Mouse (Mus musculus) lung, postnatal 10 days (tissue): ENCODE measurements around the gene Rsu1.

ENCODE experiments used
- DNase-seq: peaks from one replicate; pipeline ENCODE4 v3.0.0; 2021

Gene Rsu1

GRCm38 (mm10) chr2:13038772-13039171 is 232.4 kb downstream of the Rsu1 start:
- no peak for DNase-seq
